Mouse (Mus musculus) MEL (cell line): ENCODE measurements around the gene Atpaf1.

Source experiments
- CTCF ChIP-seq, 3 experiments: IDR thresholded peaks in 2 of 3; conservative IDR thresholded peaks in 1 of 3; 2 replicates each; pipeline ENCODE4 v1.5.1; 2011 to 2012; ENCODE audit warnings: low read length in 3 of 3, low read depth in 2 of 3, mild to moderate bottlenecking in 2 of 3, improper control_type of control experiment in 1 of 3, inconsistent platforms in 1 of 3, mixed read lengths in 1 of 3, moderate library complexity in 1 of 3; ENCODE audit not compliant: control insufficient read depth in 1 of 3, insufficient read depth in 1 of 3, poor library complexity in 1 of 3, severe bottlenecking in 1 of 3
- EP300 ChIP-seq, 2 experiments: IDR thresholded peaks; 2 replicates each; pipeline ENCODE4 v1.6.1; 2011; ENCODE audit warnings: improper control_type of control experiment in 2 of 2, low read length in 2 of 2, low read depth in 1 of 2, mild to moderate bottlenecking in 1 of 2
- ETS1 ChIP-seq: IDR thresholded peaks from 2 replicates; pipeline ENCODE4 v1.6.1; 2012; ENCODE audit warnings: low read depth, mild to moderate bottlenecking, inconsistent platforms, low read length, improper control_type of control experiment, moderate library complexity
- JUND ChIP-seq: IDR thresholded peaks from 2 replicates; pipeline ENCODE4 v1.6.1; 2011; ENCODE audit warnings: low read depth, mild to moderate bottlenecking, improper control_type of control experiment, low read length
- KAT2A ChIP-seq: conservative IDR thresholded peaks from 2 replicates; pipeline ENCODE4 v1.6.1; 2012; ENCODE audit warnings: low read depth, low read length, improper control_type of control experiment, inconsistent platforms
- MAFK ChIP-seq: IDR thresholded peaks from 2 replicates; pipeline ENCODE4 v1.6.1; 2011; ENCODE audit warnings: low read depth, mild to moderate bottlenecking, low read length, improper control_type of control experiment, borderline replicate concordance
- MAZ ChIP-seq: IDR thresholded peaks from 2 replicates; pipeline ENCODE4 v1.6.1; 2012; ENCODE audit warnings: low read depth, mild to moderate bottlenecking, inconsistent platforms, low read length, improper control_type of control experiment
- POLR2A ChIP-seq, 2 experiments: IDR thresholded peaks; 2 replicates each; pipeline ENCODE4 v1.6.1; 2011 to 2012; ENCODE audit warnings: low read length in 2 of 2, mild to moderate bottlenecking in 2 of 2, control low read depth in 1 of 2, improper control_type of control experiment in 1 of 2, low read depth in 1 of 2, moderate library complexity in 1 of 2; ENCODE audit not compliant: control insufficient read depth in 1 of 2, insufficient read depth in 1 of 2, poor library complexity in 1 of 2
- TAL1 ChIP-seq: IDR thresholded peaks from 2 replicates; pipeline ENCODE4 v1.6.1; 2012; ENCODE audit warnings: mild to moderate bottlenecking, inconsistent platforms, low read length, moderate library complexity, mixed read lengths
- UBTF ChIP-seq: IDR thresholded peaks from 2 replicates; pipeline ENCODE4 v1.6.1; 2012; ENCODE audit warnings: low read depth, mild to moderate bottlenecking, inconsistent platforms, low read length, improper control_type of control experiment, moderate library complexity, borderline replicate concordance; ENCODE audit not compliant: insufficient read depth
- USF2 ChIP-seq, 2 experiments: IDR thresholded peaks; 2 replicates each; pipeline ENCODE4 v1.6.1; 2011 to 2012; ENCODE audit warnings: improper control_type of control experiment in 2 of 2, low read length in 2 of 2, borderline replicate concordance in 1 of 2, inconsistent platforms in 1 of 2, low read depth in 1 of 2, mild to moderate bottlenecking in 1 of 2; ENCODE audit not compliant: insufficient read depth in 1 of 2
- ZNF384 ChIP-seq: IDR thresholded peaks from 2 replicates; pipeline ENCODE4 v1.6.1; 2012; ENCODE audit warnings: low read depth, mild to moderate bottlenecking, inconsistent platforms, low read length, improper control_type of control experiment

DNA sequence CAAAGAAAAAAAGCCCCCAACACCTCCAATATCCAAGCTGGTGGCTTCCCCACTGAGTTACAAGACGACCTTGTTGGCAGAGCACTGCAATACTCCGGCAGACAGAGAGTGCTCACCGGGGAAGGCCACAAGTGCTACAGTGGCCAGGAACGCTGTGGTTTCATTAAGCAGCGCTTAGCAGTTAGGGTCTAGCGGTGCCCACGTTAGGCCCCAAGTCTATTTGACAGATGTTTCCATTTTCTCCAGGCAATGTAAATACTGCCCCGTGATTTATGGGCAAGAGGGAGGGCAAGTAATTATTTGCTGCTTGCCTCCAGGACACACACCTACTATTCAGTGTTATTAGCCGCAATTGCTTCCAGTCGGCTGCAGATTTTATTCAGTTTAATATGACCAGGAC is 79.3 kb downstream of the Atpaf1 start:
- no peak for TF ChIP-seq ETS1
- no peak for TF ChIP-seq CTCF (IDR thresholded peaks at IDR 0.05 in 2 of 3, conservative IDR thresholded peaks at IDR 0.05 in 1 of 3; ENCODE audit: control insufficient read depth in 1 of 3, insufficient read depth in 1 of 3, low read depth in 2 of 3, low read length in 3 of 3, poor library complexity in 1 of 3, severe bottlenecking in 1 of 3)
- TF ChIP-seq EP300 (IDR thresholded peaks at IDR 0.05; ENCODE audit: low read depth in 1 of 2, low read length in 2 of 2), result no peak
- no peak for TF ChIP-seq TAL1
- no peak for TF ChIP-seq POLR2A (IDR thresholded peaks at IDR 0.05; ENCODE audit: control insufficient read depth in 1 of 2, insufficient read depth in 1 of 2, low read depth in 1 of 2, low read length in 2 of 2, poor library complexity in 1 of 2)
- TF ChIP-seq JUND, result no peak
- TF ChIP-seq MAZ, result no peak
- TF ChIP-seq KAT2A, result no peak
- TF ChIP-seq ZNF384, result no peak
- no peak for TF ChIP-seq MAFK
- TF ChIP-seq UBTF, result no peak
- no peak for TF ChIP-seq USF2 (IDR thresholded peaks at IDR 0.05; ENCODE audit: borderline replicate concordance in 1 of 2, insufficient read depth in 1 of 2, low read depth in 1 of 2, low read length in 2 of 2)
